Mouse (Mus musculus) testis, adult 2 months (tissue): ENCODE measurements around the gene Rnf5. TPM values are rescaled to one million over a fixed set of nuclear protein-coding genes. Genes with fewer than 3 reads are reported as not detected.

ENCODE experiments used
- H3K27ac ChIP-seq: fragments of 200-500 bp; 2 replicates; pipeline ENCODE4 v1.5.1; 2012; ENCODE audit warnings: low read depth, low read length; ENCODE audit not compliant: control insufficient read depth, insufficient read depth
- H3K27me3 ChIP-seq: fragments of 200-500 bp; 2 replicates; pipeline ENCODE4 v1.6.1; 2012; ENCODE audit warnings: mild to moderate bottlenecking, low read length, moderate library complexity; ENCODE audit not compliant: control insufficient read depth, insufficient read depth
- H3K36me3 ChIP-seq: fragments of 200-500 bp; 2 replicates; pipeline ENCODE4 v1.6.1; 2012; ENCODE audit warnings: mild to moderate bottlenecking, low read length; ENCODE audit not compliant: control insufficient read depth, insufficient read depth
- H3K4me1 ChIP-seq: fragments of 200-500 bp; 2 replicates; pipeline ENCODE4 v1.6.1; 2012; ENCODE audit warnings: low read length; ENCODE audit not compliant: control insufficient read depth, insufficient read depth
- H3K4me3 ChIP-seq: fragments of 200-500 bp; 2 replicates; pipeline ENCODE4 v1.5.1; 2012; ENCODE audit warnings: low read depth, mild to moderate bottlenecking, low read length, moderate library complexity, mixed read lengths; ENCODE audit not compliant: control insufficient read depth
- CTCF ChIP-seq: fragments of 200-500 bp; IDR thresholded peaks from 2 replicates; pipeline ENCODE4 v1.5.1; 2012; ENCODE audit warnings: low read depth, mild to moderate bottlenecking, inconsistent platforms, low read length, moderate library complexity; ENCODE audit not compliant: control insufficient read depth, insufficient read depth, insufficient replicate concordance
- POLR2A ChIP-seq: fragments of 200-500 bp; IDR thresholded peaks from 2 replicates; pipeline ENCODE4 v1.6.1; 2012; ENCODE audit warnings: low read depth, mild to moderate bottlenecking, inconsistent platforms, low read length, moderate library complexity; ENCODE audit not compliant: control insufficient read depth
- polyA plus RNA-seq: library from polyadenylated mRNA; depleted of rRNA; stranded (reverse); fragments of >200 nt; gene quantifications from 2 replicates; pipeline ENCODE4 v1.2.3, GENCODE M21; 2012

Rnf5 gene
- polyA plus RNA-seq, 1 experiment: 63.4 TPM

GRCm38 (mm10) chr17:34567311-34567710, 36.2 kb downstream of the Rnf5 start:
- no peaks in the 10 kb centered on the region for H3K36me3 ChIP-seq
- no peak for TF ChIP-seq CTCF
- TF ChIP-seq POLR2A: no peak
- no peak overlapping the region for H3K27ac ChIP-seq
- no peak overlapping the region for H3K4me3 ChIP-seq
- H3K27me3 ChIP-seq: no peaks in the 10 kb centered on the region
- peaks cover 6% of the 10 kb centered on the region for H3K4me1 ChIP-seq

GRCm38 (mm10) chr17:34564796-34565195, 38.7 kb downstream of the Rnf5 start:
- Histone ChIP-seq H3K27me3 (no peaks in the 10 kb centered on the region), H3K27ac (peak overlapping the region; percentile 23), H3K4me1 (peaks cover 7% of the 10 kb centered on the region), H3K36me3 (no peaks in the 10 kb centered on the region), H3K4me3 (no peak overlapping the region)
- TF ChIP-seq POLR2A (no peak), CTCF (no peak)

- Histone ChIP-seq H3K4me3 (no peak within 1 kb of the TSS; the same call in 1 of the 2 replicates), H3K4me1 (peaks cover 7% of the 10 kb centered on the region), H3K27ac (peak within 1 kb of the TSS; percentile 23), H3K27me3 (no peaks in the 10 kb centered on the region), H3K36me3 (no peaks in the 10 kb centered on the region)
- TF ChIP-seq POLR2A (no peak), CTCF (no peak)
Observed at GRCm38 (mm10) chr17:34564003-34564421, 39.5 kb downstream of the Rnf5 start, which contains the start of gene Notch4. TSS of gene Notch4 (plus strand) at chr17:34564268.

GRCm38 (mm10) chr17:34563354-34563753, 40.1 kb downstream of the Rnf5 start:
- TF ChIP-seq POLR2A (no peak), CTCF (no peak)
- Histone ChIP-seq H3K4me3 (no peak overlapping the region), H3K4me1 (peaks cover 7% of the 10 kb centered on the region), H3K36me3 (no peaks in the 10 kb centered on the region), H3K27ac (no peak overlapping the region), H3K27me3 (no peaks in the 10 kb centered on the region)

- no peak overlapping the region for H3K4me3 ChIP-seq
- H3K36me3 ChIP-seq: no peaks in the 10 kb centered on the region
- no peaks in the 10 kb centered on the region for H3K27me3 ChIP-seq
- peaks cover 7% of the 10 kb centered on the region for H3K4me1 ChIP-seq
- no peak overlapping the region for H3K27ac ChIP-seq
- TF ChIP-seq POLR2A (no peak), CTCF (no peak)
Observed at GRCm38 (mm10) chr17:34562595-34562994, 40.9 kb downstream of the Rnf5 start.

- Histone ChIP-seq H3K36me3 (no peaks in the 10 kb centered on the region), H3K4me1 (peaks cover 7% of the 10 kb centered on the region), H3K4me3 (no peak overlapping the region), H3K27ac (no peak overlapping the region), H3K27me3 (no peaks in the 10 kb centered on the region)
- TF ChIP-seq CTCF (no peak), POLR2A (no peak)
Observed at GRCm38 (mm10) chr17:34561200-34561599, 42.3 kb downstream of the Rnf5 start.

GRCm38 (mm10) chr17:34560438-34560837, 43.1 kb downstream of the Rnf5 start:
- Histone ChIP-seq H3K27me3 (no peaks in the 10 kb centered on the region), H3K27ac (no peak overlapping the region), H3K4me3 (no peak overlapping the region), H3K4me1 (peaks cover 7% of the 10 kb centered on the region), H3K36me3 (no peaks in the 10 kb centered on the region)
- TF ChIP-seq CTCF (no peak), POLR2A (no peak)

GRCm38 (mm10) chr17:34559895-34560294, 43.6 kb downstream of the Rnf5 start:
- H3K36me3 ChIP-seq: no peaks in the 10 kb centered on the region
- H3K27ac ChIP-seq: no peak overlapping the region
- peaks cover 7% of the 10 kb centered on the region for H3K4me1 ChIP-seq
- H3K4me3 ChIP-seq: no peak overlapping the region
- H3K27me3 ChIP-seq: no peaks in the 10 kb centered on the region
- TF ChIP-seq CTCF: no peak
- TF ChIP-seq POLR2A: no peak
